Mouse (Mus musculus): ENCODE data around the gene Six2.

GRCm38 (mm10) chr17:85728071-85728718, 40.1 kb upstream of the Six2 start:
- TF ChIP-seq CTCF (IDR thresholded peaks at IDR 0.05; ENCODE audit: control insufficient read depth, insufficient read depth, insufficient replicate concordance, low read depth, low read length) = no peak
- TF ChIP-seq POLR2A (IDR thresholded peaks at IDR 0.05; ENCODE audit: control insufficient read depth, low read depth, low read length) = no peak

Measured in testis, adult 2 months (tissue).